Mouse (Mus musculus) testis, adult 2 months (tissue): ENCODE data around the gene Reep1.

Source experiments
- CTCF ChIP-seq: fragments of 200-500 bp; IDR thresholded peaks from 2 replicates; pipeline ENCODE4 v1.5.1; 2012; ENCODE audit warnings: low read depth, mild to moderate bottlenecking, inconsistent platforms, low read length, moderate library complexity; ENCODE audit not compliant: control insufficient read depth, insufficient read depth, insufficient replicate concordance
- POLR2A ChIP-seq: fragments of 200-500 bp; IDR thresholded peaks from 2 replicates; pipeline ENCODE4 v1.6.1; 2012; ENCODE audit warnings: low read depth, mild to moderate bottlenecking, inconsistent platforms, low read length, moderate library complexity; ENCODE audit not compliant: control insufficient read depth

- TF ChIP-seq POLR2A (no peak), CTCF (no peak)
These were observed 133.4 kb downstream of the Reep1 start for GRCm38 (mm10) chr6:71840597-71841290.
